Mouse (Mus musculus) gastrocnemius, postnatal 4 days (tissue): ENCODE measurements around the gene Arl4c. TPM values are rescaled to one million over a fixed set of nuclear protein-coding genes. Genes with fewer than 3 reads are reported as not detected.

Experiments
- DNase-seq, 2 experiments: peaks; one replicate each; pipeline ENCODE4 v3.0.0; 2021 to 2022; ENCODE audit warnings: low spot score in 2 of 2, mixed read lengths in 2 of 2
- total RNA-seq, 2 experiments: library from RNA; stranded (reverse); gene quantifications; 2 replicates each; pipeline ENCODE4 v1.2.3; 2021

Arl4c gene
- total RNA-seq, 2 experiments from 2014 or later, result 7.1 to 7.6 TPM

DNA sequence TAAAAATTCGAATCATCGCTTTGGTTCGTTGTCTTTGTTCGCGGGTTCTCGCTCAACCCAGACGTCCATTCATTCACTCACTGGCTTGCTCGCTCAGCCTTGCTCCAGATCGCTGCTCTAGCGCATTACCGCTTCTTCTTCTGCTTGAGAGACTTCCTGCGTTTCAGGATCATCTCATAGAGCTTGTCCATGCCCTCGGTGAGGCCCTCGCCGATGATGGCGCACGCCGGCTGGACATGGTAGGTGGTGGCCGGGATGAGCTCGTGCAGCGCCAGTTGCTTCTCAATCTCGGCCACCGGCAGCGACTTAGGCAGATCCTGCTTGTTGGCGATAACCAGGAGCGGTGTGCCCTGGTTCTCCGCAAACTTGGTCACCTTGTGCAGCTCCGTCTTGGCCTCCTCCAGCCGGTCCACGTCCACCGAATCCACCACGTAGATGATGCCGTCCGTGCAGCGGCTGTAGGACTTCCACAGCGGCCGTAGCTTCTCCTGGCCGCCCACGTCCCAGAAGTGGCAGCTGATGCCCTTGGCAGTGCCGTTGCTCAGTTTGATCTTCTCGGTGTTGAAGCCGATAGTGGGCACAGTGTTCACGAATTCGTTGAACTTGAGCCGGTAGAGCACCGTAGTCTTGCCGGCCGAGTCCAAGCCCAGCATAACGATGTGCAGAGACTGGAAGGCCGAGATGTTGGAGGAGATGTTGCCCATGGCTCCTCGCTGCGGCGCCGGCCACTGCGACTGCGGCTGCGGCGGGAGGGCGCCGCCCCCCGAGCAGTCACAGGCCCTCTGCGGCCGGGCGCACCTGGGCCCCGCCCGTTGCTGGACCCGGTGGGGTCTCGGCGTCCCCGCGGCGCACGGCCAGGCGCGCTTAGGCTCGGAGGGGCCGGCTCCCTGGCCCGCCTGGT is 810 bp downstream of the Arl4c start:
- DNase-seq, result peak in 1 of 2 experiments; percentile 26

DNA sequence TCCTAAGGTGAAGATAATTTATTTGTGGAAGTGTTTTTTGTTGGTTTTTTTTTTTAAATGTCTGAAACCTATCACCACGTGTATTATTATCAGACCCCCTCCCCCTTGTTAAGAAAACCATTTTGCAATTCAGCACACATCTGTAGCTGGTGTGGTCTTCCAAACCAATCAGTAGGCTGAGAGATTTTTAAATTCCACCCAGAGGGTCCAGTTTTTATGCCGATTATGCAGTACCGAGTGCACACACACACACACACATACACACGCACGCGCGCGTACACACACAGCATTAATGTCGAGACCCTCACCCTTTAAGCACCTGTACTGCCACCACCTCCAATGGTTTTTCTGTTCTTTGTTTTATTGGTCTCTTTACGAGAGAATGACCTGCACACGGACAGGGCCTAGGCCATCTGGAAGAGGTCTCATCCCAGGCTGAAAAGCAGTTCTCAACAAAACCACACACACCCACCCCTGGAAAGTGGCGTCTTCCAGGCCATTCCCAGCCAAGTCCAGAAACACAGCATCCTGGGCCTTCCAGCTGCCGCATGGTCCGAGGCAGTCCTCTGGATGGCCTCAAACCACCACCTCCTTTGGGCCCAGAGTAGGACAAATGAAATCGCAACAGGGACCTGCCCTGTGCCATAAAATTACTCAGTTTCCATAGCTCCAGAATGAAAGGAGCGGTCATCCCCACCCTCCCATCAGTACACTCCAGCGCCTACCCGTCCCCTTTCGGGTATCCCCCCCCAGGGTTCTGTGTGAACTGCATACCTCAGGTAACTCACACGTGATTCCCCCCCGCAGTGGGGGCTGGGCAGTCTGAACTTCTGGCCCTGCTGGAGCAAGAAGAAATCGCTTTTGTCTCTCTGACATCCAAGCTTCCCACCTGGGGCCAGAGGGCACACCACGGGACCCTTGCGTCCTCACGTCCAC is 1.9 kb downstream of the Arl4c start:
- DNase-seq, result peak in 1 of 2 experiments; percentile 20

DNA sequence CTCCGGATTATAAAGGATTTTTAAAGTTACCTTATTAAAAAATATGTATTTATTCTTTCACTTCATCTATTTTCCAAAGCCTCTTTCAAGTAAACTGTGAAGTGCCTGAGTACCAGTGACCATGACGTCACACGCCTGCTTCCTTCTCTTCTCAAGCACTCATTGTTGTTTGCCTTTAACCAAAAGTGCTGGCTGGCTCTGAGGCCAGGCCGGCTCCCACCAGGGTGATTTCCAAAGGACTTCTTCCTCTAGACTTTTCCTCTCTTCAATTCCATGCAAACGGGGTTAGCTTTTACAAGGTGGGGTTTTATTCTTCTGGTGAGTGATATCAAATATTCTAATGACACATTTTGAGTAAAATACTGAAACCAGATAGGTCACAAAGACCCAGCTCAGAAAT is 2.6 kb downstream of the Arl4c start:
- DNase-seq, result no peak

DNA sequence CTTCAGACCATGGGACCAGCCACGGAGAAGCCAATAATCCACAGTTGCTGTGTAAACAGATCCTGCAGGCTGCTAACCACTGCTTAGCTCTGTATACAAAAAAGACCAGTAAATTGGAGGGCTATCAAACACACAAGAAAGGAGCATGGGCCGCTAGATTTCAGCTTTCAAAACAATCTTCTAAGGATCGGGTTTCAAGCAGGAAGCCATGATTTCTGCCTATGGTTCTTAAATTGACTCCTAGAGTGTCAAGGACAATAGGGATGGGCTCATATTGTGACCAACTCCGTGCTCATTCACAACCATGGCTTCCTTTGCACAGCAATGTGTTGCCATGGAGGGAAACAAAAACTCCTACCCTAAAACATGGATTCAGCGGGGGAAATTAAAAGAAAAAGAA is 3.1 kb downstream of the Arl4c start:
- DNase-seq, result no peak

DNA sequence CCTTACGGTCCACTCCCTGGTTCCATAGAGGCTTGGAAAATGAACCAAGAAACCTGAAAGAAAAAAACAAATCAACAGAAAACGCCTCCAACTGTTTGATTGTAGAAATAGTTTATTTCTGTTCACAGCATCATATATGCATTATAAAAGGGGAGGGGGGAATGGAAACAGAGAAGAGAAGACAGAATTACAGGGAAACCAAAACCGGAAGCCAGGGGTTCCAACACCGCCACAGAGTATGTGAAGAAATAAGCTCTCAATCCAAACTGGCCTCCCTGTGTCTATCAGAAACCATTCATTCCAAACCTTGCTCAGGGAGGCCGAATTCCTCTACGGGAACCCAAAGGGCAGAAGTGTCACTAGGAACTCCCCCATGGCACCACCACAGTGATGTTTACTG is 3.9 kb downstream of the Arl4c start:
- no peak for DNase-seq

DNA sequence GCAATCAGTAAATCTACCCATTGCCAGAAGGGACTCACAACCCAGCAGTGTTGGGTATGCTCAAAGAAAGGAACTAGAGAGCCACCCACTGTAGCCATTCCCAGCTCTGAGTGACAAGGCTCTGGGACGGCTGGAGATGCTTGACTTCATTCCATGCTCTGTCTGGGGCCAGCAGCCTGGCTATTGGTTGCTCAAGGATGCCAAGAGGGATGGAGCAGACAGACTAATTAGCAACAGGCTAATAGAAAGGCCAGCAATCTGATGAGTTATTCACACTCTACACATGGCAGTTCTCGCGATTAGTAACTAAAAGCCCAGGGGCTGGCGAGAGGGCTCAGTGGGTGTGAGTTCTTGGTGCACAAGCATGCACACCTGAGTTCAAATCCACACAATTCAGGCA is 5.6 kb downstream of the Arl4c start:
- no peak for DNase-seq

DNA sequence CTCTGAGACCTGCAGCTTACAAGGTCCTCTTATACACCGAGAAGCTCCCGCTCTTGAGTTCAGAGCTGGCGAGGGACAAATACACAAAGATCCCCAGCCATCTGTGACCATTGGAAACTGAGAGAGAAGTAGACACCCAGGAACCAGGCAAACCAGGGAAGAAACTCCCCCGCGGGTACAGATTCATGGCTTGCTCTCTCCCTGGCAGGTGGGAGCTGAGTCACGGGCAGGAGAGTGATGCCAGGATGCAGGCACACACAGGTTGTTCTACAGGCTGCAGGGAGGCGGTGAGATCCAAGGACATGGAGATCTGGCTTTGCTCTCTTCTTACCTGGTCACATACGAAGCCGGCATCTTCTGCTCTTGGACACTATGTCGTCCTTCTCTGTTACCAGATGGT is 7.7 kb downstream of the Arl4c start:
- no peak for DNase-seq

DNA sequence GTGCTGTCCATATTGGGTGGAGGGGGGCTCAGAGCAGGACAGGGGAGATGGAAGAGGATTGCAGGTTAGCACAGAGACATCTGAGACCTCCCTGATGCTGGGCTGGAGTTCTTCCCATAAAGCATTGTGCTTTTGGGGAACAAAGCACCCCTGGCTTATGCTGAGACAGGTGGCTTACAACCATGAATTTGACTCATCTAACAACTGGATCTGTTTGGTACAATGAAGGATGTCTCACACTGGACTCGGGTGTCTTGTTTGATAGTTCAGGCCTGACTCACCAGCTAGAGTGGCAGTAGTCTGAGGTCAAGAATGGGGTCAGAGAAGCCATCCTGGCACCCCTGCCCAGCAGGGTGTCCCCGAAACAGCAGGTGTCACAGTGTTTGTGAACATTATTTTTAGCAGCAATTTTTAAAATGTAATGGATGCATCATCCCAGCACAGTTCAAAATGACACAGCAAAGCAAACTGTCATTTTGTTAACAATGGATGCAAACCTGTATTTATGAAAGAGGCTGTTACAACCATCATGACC is 9.7 kb downstream of the Arl4c start:
- no peak for DNase-seq

DNA sequence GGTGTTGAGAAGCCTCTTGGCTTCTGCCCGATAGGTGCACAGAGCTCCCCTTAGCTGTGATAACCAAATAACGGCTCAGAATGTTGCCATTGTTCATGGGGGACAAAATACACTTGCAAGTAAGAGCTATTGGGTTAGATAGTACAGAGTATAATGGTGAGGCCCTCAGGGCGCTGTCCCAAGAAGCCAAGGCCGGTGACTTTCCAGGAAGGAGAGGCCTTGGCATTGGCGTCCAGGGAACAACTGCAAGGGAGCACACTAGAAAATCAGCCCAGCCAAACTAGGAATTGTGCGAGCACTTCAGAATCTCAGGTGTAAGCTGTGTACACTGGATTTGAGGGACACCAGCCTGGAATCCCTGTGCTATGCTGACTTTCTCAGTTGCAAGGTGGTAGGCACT is 11.4 kb downstream of the Arl4c start:
- no peak for DNase-seq

DNA sequence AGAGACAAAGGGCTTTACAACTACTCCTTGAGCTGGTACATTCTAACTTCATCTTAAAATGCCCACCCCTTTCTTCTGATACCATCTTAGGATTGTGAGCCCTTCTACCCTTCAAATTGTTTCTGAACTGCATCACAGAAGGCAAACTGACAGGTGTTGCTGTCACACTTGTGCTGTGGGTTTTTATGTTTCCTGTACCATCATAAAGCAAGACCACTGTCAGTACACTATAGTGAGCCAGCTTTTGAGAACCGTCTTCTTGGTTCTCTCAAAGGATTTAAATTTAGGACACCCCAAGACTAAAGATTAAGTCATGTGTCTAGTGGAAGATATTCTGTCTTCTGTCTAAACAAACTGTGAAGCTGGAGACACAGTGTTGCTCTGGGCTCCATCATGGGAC is 17.3 kb downstream of the Arl4c start:
- DNase-seq, result no peak

DNA sequence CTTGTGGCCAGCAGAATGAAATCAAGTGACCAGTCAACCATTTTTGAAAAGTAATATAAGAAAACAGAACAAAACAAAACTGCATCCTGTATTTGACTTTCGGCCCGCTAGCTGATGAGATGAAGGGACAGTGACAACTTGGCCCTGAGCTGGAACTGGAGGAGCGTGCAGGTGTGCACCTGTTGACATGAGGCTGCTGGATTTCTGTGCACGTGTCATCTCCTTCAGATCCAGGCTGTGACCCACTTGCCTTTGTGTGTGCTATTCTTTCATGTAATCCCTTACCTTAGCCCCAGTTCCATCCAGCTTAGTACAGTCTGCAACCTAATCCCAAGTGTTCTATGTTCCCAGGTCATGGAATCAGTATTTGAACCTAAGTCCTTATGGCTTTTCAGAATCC is 20.4 kb downstream of the Arl4c start:
- no peak for DNase-seq

DNA sequence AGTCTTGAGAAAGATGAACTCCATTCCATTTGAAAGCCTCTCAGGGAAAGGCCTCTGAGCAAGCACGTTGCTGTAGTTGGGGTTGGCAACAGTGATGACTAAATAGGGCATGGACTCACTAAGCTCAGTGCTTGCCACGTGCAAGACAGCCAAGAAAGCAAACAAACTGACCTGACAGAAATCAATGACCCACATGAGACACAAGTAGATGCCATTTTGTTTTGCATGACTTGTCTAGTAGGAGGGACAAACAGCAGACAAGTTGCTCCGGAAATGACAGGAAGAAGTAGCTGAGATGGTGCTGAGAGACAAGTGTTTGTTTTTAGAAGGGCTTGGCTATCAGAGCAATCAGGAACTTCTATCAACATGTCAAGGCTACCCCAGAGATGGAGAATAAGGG is 21.2 kb downstream of the Arl4c start:
- DNase-seq, result no peak

DNA sequence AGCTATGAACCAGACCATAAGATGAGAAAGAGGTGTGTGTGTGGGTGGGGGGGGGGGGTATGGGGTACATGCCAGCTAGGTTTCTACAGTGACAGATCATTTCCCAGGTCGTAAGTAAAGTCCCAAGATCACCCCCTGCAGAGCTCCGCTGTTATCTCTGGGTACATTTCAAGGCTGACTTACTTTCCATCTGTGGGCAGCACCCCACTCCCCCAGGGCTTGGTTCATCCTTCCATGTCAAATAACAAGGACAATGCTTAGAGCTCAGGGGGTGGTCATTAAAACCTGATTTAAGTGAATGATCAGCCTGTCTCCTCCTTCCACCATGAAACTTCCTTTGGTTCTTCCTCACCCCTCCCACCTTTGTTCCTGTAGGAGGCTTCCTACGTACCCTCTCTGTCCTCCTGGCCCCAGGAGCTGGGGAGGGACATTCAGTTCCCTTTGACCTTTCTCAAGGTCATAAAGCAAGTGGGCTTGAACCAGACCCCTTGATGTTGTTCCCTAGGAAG is 23.7 kb downstream of the Arl4c start:
- DNase-seq, result no peak

DNA sequence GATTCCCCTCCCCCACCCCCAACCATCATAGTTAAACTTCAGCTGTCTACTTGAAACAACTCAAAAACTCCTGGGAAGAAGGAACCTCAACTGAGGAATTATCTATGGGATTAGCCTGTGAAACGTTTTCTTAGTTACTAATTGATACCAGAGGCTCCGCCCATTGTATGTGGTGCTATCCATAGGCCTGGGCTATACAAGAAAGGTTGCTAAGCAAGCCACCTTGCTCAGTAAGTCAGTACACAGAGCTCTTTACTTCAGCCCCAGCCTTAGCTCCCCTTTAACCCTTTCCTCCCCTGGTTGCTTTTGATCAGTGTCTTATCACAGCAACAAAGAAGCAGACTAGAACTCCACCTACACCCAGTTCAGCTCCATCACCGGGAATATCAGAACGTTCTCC is 31.2 kb downstream of the Arl4c start:
- no peak for DNase-seq

DNA sequence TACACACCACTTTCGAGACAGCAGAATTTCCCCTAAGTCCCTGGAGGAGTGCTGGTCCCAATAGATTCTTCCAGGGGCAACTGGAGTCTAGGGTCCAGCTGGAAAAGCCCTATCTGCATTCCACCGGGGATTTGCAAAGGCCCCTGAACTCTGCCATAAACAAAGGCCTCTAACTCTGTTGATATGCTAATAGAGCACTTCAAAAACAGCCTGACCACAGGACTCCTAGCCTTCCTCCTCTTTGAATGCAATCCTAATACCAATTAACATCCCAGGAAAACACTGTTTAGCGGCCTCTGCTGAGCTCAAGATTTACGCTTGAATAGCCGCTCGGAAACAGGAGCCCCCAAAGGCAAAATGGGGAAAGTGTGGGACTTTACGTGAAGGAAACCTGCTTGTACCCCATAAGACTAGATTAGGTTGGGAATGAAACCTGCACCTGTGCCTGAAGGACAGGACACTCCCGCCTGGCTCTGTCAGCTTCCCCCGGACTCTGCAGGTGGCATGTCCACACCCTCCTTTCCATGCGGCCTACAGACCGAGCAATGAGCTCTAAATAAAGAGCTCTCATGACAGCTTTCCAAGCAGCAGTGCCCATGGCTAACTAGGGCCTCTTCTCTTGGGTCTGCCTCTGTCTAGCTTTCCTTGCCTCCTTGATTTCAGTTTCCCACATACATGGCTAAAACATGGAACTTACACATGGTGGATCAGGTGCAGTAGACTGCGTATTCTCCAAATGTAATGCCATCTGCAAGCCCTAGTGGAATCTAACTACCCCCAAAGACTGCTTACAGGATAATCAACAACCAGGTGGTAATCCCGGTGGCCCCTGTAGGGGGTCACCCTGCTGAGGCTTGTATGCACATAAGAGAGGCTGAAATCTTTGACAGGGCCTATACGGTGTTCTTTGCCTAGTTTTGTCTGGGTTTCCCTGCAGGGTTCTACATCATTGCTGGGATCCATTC is 32.9 kb downstream of the Arl4c start:
- no peak for DNase-seq

DNA sequence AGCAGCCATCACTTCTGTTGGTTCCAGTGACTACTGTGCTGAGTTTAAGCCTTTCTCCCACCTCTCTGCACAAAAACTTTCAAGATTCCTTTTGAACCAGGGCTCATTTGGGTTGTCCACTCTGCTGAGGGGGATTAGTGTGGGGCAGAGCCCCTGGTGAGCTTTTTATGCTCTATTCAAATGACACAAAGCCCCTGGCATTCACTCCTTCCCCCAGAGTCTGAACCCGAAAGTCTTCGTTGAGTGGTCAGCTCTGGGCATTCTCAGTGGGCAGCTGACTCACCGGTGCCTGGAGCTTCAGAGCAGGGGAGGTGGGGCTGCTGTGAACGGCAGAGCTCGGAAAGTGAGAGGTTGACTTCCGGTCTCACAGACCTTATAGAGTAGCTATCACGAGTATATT is 33.7 kb downstream of the Arl4c start:
- DNase-seq, result no peak

DNA sequence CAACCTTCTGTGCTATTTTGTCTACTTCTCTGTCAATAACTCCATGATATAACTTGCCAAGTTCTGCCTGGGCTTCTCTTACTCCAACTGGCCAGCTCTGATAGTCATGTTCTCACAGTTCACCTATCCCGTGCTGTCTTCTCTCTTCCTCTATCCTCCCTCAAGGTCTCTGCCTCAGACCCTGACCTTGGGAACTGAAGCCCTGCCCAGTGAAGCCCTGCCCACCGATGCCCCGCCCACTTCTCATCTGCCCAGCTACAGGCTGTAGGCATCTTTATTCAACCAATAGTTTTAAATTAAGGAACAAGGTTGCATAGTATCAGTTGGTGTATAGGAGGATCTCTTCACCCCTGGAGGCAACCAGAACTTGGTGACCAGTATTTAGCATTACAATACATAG is 37.4 kb downstream of the Arl4c start:
- DNase-seq, result no peak

DNA sequence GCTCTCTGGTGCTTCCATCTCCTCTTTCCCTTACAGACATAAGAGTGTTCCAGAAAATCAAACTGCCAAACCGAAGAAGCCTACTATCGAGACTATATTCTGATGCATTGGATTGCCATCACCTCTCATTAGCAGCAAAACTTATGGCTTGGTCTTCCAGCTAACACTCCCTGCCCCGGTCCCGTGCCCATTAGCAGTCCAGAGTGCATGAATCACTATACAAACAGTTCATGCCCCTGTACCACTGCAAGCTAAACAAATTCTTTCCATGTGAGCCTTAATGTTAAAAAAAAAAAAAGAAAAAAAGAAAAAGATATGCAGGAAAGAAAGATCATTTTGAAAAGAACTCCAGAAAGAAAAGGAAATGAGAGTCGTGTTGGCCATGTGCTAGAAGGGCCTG is 39.3 kb downstream of the Arl4c start:
- DNase-seq, result no peak

DNA sequence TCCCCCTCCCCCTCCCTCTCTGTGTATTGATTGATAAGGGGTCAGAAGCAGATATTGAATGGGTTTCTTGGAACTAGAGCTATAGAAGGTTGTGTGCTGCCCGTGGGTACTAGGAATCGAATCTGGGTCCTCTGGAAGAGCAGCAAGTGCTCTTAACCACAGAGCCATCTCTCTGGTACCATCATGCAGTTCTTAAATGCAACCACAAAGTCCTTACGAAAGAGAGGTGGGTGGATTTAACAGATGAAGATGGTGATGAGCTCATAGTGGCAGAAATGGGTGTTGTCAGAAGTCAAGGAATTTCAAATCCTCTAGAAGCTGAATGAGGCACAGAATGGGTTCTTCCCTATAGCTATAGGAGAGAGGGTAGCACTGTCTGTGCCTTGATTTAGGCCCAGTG is 40.8 kb downstream of the Arl4c start:
- DNase-seq, result no peak

DNA sequence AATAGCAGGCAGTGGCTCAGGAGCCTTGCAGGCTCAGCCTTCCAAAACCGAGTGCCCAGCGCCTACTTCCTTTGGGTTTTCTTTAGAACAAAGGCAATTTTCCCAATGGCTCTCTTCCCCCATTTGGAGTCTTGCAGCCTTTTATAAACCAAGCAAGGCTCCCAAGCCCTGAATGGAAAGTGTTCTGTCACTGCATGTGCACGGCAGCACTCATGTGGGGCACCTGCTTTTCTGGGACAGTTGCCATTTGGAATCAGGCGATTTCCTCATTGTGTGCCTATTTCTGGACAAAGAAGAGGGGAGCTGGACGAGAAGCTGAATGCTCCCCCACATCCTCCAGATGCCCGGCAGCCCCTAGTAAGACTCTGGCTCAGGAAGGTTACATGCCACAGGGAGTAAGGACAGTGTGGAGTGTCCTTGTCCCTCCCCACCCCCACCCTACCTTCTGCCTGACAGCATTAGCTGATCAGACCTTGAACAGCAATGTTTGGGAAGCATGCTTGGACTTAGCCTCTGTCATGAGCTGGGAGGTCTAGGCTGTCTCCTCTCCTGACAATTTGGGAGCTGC is 43.6 kb downstream of the Arl4c start:
- DNase-seq, result no peak
